Mouse (Mus musculus) right cerebral cortex, postnatal 14 days (tissue): ENCODE measurements around the gene Sbno2.
A peak's percentile ranks its signal among the peaks of the same experiment; 100 is the strongest.

Experiments
- DNase-seq: peaks from one replicate; pipeline ENCODE4 v3.0.0; 2022

The Sbno2 gene

DNA sequence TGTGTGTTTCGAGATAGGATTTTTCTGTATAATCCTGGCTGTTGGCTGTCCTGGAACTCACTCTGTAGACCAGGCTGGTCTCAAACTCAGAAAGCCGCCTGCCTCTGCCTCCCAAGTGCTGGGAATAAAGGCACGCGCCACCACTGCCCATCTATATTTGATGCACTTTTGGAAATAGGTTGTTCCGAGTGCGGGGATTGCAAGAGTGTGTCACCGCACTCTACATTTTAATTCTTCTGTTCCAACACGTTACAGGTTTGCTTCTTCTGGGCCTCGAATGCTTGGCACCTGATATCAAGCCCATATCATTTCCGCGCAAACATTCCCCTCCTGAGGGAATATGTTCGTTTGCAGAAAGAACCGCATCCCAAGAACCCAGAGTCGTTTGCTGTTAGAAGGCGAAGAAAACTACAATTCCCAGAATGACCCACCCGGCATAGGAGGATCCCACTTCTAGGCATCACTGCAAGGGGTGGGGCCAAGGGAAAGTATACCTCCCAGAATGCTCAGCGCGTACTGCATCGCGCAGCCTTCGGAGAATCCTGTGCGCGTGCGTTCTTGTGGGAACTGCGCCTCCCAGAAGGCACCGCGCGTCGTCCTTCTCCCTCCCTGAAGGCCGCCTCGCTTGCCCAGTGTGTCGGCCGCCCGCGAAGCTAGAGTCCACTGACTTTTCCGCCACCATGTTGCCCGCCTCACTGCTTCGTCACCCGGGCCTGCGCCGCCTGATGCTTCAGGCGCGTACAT, 36.6 kb upstream of the Sbno2 start:
- peak; percentile 90 for DNase-seq

DNA sequence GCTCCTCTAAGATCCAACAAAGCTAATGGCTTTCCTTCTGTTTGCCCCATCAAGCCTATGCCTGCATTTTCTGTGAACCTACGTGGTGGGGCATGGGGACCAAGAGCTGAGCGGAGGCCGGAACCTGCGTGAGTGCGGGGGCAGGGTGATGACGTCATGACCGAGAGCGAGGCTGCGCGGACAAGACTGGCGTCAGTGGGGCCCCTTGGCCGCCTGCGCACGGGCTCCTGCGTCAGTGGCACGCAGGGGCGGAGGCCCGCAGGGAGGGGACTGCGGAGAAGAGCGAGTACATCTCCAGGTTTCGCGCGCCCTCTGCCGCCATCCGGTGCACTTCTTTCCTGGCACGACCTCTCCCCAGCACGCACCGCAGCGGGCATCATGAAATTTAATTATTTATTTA, 35.9 kb upstream of the Sbno2 start:
- peak; percentile 97 for DNase-seq

DNA sequence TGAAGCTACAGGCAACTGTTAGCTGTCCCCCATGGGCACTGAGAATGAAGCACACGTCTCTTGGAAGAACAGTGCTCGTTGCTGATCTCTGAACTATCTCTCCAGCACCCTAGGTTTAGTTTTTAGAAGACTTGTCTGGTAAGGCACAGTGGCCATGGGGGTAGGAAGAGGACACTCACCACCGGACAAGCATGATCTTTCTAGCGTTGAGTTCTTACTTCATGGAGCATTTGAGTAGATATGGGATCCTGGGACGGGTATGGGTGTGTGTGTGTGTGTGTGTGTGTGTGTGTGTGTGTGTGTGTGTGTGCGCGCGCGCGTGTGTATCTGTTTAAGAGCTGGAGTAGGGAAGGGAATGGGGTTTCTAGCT, 35.3 kb upstream of the Sbno2 start, which contains the start of gene Cbarp:
Gene Cbarp (minus strand): TSS at position 170 of the 370 bp plus-strand sequence.
- no peak for DNase-seq

DNA sequence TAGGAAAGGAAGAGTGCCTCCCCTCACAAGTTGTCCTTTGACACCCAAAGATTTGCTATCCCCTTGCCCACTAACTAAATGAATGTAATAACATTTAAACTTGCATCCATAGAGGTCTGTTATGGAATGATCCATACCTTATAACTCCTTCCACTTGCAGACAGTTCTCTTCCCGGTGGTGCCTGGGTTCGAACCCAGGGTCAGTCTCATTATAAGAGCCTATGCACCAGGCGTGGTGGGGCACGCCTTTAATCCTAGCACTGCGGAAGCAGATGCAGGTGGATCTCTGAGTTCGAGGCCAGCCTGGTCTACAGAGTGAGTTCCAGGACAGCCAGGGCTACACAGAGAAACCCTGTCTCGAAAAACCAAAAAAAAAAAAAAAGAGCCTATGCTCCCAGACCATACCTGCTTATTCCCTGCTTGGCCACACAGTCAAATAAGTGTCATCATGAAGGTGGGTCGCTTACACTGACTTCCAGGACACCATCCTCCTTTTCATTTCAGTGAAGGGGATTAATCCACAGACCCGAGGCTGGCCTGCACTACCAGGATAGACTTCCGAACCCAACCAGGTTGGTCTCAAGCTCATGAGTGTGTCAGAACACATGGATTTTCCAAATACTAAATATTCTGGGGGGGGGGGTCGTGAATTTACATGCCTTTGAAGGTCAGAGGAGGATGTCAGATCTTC, 34.7 kb upstream of the Sbno2 start:
- no peak for DNase-seq

DNA sequence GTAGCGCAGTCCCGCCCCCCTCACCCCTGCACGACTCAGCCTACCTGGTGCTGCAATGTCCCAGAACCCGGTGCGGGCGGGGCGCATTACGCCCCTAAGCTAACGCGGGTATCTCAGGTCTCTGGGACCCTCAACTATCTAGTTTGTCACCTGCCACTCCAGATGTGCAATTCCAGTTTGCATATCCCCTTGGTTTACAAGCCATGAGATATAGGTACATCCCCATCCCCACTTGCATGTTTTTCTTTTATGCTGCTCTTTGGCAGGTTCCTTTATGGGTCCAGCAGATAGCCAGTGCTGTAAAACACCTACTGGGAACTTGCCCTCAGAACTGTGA, 34.0 kb upstream of the Sbno2 start:
- DNase-seq: no peak

DNA sequence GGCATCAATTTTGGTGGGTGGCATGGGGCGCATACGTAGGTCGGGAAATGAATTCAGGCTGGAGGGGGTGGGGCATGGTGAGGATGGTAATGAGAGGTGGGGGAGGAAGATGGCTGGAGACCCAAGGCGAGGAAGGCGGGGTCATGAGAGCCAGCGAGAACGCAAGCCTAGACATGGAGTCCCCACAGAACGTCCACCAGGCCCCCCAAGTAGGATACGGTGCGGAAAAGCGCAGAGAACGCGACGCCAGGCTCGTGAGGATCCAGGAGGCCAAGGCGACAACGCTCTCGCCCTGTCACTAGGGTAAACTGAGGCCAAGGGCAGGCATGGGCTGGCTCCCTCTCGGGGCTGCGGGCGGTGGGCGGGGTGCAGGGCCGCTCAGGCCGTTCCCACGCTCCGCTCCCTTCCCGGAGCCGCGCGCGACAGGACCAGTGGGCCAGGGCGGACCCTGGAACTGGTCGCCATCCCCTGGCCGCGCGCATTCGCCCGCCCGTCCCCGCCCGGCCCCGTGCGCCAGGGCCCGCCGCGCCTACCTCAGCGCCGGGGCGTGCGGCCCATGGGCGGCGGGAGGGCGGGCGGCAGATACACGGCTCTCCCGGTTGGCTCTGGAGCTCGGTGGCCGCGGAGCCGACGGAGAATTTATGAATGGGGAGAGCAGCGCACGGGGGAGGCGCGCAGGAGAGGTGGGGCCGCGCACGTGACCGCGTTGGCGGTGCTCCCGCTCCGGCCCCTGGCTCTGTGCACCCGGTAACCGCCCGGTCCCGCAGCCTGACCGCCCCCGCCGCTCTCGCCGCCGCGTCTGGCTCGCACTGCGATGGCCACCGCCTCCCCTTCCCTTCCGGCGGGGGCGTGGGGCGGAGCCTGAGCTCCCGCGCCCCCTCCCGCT, 33.4 kb upstream of the Sbno2 start, which contains the start of gene Atp5d:
Gene Atp5d (plus strand): TSS at position 80 of the 886 bp plus-strand sequence.
- DNase-seq: peak; percentile 80

DNA sequence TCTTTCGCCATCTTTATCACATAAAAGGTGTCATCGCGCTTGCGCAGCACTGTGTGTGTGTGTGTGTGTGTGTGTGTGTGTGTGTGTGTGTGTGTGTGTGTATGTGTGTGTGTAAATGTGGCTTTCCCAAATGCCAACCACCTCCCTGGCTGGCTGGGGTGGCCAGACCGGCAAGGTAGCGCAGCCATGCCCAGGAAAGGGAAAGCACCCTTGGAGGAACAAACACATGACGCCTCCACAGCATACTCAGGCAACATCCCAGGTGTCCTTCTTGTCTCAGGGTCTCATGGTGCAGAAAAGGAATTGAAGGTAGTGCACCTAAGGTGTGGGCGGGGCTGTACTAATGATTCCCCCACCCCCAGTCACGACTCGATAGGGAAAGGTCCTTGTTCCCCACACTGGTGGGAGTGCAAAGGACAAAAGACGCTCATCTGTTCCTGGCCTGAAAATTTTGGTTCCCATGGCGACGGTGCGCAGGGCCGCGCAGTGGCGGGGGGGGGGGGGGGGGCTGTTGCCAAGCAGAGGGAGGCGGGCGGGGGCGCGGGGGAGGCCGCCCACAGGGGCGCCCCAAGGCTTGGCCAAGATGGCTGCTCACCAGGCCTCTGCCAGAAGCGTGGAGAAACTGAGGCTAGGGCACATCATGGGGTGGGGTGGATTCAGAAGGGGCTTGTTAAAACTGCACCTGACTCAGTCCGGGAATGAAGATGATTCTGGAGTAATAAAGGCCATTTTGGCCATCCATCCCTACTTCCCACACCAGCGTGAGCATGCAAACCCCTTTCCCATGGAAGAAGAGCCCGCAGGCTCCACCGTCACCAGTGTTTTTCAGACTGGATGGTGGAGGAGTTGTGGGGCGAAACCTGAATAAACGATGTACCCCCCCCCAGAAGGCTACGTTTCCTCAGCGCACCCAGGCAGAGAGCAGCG, 32.5 kb upstream of the Sbno2 start:
- DNase-seq: peak; percentile 61

DNA sequence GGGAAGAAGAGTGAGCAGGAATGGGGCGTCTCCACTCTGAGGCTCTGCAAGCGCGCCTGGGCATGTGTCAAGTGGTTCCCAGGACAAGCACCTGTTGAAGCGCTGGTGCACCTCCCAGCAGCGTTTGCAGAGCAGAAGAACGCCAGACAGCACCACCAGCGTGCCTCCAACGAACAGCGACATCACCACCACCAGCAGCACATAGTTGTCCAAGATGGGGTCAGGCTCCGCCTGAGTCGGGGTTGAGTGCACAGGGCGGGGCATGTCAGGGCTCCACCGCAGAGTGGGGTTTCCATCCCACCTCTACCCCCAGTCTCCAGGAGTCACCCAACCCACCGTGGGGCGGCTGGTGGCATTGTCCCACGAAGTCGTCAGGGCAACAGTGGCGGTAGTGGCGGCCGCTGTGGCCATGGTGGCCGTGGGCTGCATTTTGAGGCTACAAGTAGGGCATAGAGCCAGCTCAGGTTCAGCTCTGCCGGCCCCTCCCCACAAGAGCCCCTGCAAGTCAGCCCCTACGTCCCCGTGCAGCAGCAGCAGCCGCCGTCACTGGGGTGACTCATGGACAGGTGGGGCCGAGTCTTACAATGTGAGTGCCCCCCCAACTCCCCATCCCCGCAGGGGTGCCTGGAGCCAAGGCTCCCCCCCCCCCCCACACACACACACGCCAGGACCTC, 31.7 kb upstream of the Sbno2 start:
- peak; percentile 61 for DNase-seq

DNA sequence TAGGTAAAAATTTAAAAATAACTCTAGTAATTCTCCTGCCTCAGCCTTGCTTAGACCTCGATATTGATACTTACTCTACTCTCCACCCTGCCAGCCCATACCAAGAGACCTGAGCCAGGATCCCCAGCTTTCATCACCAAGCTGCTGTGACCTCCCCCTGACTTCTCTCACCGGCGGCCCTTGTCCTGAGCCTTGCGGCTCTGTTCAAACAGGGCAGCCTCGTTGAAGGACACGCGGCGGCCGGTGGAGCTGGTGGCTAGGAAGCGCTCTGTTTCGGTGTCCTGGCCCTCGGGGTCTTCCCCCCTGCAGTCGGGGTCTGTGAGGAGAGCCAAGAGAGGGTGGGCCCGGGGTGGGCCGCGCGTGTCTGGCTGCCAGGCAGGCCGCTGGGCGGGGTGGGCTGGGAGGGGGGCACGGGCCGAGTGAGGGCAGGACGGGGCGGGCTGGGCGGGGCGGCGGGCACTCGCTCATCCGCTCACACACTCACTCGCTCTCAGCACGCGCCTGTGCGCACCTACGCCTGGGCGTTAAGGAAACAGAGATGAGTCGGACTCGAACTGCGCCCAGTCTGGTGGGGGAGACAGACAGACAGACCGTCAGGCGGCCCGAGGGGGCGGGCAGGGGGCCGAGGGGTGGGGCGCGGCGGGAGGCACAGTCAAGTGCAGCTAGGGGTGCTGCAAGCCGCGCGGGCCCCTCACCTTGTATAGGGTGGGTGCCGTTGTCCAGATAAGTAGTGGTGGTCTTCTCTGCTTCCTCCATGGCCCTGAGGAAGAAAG, 31.0 kb upstream of the Sbno2 start:
- peak; percentile 11 for DNase-seq

DNA sequence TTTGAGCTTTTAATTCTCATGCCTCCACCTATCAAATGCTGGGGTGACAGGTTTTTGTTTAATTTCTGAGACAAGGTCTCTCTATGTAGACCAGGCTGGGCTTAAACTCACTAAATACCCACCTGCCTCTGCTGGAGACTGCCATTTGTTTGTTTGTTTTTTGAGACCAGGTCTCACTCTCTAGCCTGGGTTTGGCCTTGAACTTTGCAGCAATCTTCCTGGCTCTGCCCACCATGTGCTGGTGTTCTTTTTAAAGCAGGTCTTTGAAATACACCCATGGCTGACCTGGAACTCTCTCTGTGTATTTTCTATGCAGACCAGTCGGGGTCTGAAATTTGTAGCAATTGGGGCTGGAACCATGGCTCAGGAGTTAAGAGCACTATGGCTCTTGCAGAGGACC, 30.3 kb upstream of the Sbno2 start:
- no peak for DNase-seq

DNA sequence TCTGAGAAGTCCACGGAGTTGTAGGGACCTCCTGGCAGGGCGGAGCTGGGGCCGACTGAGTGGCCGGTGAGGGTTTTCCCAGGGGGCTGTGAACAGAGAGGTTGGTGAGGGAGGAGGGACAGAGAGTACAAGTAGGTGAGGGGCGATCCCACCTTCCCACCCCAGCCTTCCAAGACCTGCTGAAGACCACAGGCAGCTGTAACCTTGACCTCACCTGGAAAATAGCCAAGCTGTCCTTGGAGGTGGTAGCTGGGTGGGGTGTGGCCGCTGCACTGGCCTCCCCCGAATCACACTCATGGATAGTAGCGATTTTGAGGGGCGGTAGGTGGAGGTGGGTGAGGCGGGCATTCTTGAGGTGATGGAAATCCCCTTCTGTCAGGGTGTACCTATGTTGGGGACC, 29.8 kb upstream of the Sbno2 start:
- DNase-seq: no peak

DNA sequence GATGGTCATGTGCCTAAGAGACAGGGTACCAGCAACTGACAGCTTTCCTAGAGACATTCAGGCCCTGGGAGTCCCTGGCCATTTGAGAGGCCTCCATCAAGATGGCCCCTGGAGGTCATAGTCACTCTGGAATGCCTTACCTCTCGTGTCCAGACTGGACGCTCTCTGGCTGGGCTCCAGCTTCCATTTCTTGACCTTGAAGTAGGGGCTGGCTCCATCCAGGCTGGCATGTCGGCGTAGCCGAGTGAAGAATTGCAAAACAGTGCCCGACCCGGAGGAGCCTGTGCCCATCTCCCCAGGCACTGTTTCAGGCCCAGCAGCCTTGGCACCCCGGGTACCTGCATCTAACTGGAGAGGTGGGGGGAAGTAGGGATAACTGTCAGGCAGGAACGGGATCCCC, 29.1 kb upstream of the Sbno2 start:
- DNase-seq: peak; percentile 22

DNA sequence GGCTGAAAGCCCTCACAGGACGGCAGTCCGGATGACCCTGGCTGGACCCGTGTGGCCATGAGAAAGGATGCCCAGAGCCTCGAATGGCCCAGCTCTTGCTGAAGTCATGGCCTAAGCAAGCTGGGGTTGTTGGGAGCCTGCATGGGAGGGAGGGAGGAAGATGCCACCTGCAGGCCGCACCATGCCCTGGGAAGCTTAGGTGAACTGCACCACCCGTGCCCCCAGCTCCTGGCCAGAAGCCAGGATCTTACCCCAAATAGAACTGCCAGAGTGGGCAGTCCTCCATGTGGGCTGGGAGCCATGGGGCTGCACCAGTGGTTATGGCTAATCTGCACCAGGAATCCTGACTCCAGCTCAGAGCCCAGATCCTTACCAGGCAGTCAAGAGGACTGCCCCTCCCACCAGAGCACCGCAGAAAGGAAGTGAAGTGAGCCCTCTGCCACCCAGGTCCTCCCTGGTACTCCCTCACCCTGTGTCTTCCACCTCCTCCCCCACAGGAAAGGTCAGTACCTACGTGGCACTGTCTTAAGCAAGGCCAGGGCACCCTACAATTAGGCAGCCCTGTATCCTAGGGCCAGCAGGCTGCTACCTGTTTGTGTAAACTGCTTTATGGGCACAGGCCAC, 28.0 kb upstream of the Sbno2 start:
- DNase-seq: peak; percentile 35

DNA sequence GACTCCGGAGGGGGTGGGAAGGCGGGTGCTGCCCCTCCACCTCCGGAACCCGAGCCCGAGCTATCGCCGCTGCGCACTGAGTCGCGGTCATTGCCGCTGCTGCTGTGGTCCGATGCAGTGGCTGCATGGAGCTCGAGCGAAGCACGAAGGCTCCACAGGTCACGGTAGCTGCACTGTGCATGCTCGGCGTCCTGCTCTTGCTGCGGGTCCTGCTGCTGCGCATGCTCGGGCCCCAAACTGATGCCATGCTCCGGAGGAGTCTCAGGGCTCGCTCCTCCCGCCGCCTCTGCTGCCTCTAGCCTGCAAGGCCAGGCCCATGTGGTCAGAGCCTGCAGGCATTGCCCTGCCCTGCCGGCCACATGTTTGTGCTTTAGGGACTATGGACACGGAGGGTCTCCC, 26.6 kb upstream of the Sbno2 start:
- no peak for DNase-seq

DNA sequence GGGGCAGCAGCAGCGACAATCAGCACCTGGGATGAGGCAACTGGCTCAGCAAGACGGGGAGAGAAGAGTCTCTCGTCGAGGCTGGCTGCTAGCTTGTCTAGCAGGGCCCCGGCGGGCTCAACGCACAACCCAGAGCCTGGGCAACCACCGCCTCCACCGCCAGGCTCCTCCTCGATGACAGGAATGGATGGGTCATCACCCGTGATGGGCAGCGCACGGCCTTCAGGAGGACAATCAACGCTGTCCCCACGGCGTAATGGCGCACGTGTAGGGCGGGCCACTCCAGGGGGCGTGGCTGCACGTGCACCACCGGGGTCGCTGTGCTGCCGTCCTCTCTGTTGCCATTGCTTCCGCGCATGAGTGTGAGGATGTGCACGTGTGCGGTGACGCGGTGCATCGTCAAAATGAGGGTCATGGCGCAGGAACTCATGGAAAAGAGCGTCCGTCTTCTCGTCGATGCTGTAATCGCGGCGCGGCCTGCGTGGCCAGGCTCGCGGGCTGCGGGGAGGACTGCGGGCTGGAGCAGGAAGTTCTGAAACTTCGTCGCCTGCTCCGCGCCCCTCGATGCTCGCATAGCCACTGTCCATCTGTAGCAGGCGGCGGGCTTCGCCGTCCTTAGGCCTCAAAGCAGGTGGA, 26.1 kb upstream of the Sbno2 start:
- DNase-seq: peak; percentile 69

DNA sequence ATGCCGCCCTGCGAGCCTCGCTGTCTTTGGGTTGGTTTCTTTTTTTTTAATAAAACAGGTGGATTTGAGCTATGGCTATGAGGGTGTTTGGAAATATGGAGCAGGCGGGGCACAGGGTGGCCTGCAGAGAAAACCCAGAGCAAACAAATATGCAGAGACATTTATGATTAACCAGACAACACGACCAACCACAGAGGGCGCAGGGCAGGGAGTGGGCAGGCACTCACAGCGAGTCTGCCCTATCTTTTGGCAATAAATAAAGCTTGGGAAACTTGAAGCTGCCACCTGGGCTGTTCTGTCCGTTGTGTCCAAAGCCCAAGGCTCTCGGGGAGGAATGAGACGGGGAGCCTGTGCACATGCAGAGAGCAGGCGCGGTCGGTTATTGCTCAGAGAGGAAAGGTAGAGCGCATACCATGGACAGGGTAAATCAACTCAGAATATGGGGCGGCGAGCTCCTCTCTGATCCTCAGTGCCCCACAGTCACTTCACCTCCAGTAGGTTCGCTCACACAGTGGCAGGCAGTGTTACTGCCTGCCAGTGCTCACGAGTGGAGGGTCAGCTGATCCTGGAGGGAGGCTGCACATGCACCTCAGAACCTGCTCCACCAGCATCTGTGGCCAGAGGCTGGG, 25.1 kb upstream of the Sbno2 start:
- DNase-seq: no peak

DNA sequence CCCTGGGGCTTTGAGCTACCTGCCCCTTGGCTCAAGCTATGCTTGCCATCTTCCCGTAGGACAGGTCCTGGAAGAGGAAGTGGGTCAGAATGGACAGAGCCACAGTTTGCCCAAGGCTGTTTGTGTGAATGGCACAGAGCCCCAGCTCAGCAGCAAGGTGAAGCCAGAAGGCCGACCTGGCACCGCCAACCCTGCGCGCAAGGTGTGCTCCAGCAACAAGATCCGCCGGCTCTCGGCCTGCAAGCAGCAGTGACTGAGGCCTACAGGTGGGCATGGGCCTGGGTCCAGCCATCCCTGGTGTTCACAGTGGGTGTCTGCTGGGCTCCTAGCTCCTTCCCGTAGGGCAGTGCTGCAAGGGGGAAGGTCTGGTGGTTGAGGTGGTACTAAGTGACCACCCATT, 24.5 kb upstream of the Sbno2 start:
- no peak for DNase-seq

DNA sequence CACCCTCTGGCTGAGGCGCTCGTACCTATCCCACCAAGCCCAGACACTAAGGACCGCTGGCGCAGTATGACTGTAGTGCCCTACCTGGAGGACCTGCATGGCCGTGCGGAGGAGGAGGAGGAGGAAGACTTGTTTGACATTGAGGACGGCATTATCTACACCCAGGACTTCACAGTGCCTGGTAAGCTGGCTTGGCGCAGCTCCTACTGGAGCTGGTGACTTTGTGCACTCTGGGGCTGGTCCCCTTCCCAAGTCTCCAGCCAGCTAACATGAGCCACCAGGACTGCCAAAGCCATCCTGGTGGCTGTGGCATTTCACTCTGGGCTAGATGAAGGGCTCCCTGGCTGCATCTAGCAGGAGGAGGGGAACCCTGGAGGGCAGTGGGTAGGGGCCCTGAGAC, 22.5 kb upstream of the Sbno2 start:
- no peak for DNase-seq

DNA sequence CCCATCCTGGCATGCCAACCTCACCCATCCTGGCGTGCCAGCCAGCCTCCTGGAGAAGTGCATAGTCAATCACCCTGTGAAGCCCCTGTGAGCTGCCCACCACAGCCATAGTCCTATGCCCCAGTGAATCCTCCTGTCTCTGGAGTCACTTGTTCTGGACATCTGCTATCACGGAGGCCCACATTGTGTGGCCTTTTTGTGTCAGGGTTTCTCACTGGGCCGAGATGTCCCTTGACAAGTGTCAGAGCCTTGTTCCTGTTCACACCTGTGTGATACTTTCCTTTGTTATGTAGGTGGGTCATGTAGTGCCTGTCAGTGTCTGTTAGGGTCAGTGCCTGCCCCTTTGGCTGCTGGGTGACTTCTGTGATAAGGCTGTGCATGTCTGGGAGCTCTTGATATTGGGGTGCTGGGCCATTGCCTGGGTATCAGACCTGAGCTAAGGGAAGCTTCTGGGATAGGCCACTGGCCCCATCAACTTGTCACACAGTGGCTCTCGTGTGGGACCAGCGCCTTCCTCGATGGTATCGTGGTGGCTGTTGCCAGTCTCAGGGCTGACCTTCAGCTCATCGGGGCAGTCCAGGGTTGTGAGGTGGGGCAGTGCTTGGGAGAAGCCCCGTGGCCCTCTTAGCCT, 18.7 kb upstream of the Sbno2 start:
- no peak for DNase-seq
